Mouse (Mus musculus): ENCODE measurements around the gene St6galnac6. TPM values are rescaled to one million over a fixed set of nuclear protein-coding genes. Genes with fewer than 3 reads are reported as not detected.

Gene St6galnac6
- polyA plus RNA-seq, 1 experiment = 39.3 TPM

DNA sequence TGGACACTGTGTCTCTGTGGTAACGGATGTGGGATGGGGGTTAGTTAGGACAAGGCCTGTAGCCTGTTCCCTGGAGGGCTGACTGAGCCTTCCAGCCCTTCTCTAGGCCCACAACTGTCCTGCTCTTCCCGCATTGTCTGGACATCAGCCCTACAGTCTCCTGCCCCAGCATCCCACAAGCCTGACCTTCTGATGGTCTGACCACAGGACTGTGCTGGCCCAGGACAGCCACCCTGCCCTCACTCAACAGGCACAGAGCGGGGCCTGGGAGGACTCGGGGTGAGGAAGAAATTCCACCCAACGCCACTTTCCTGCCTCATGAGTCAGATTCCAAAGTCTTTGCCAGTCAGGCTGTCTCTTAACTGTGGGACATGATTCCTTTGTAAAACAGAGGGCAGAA lies 1.8 kb upstream of the St6galnac6 start:
- Histone ChIP-seq H3K27ac (ENCODE audit: insufficient read depth, low read length) (no peak overlapping the region), H3K4me3 (ENCODE audit: insufficient read depth, low read length) (no peak overlapping the region), H3K4me1 (ENCODE audit: control insufficient read depth, insufficient read depth, low read length) (no peaks in the 10 kb centered on the region; the same call in 1 of the 2 replicates)
- TF ChIP-seq POLR2A (IDR thresholded peaks at IDR 0.05; ENCODE audit: low read depth, low read length) (no peak), CTCF (IDR thresholded peaks at IDR 0.05; ENCODE audit: borderline replicate concordance, insufficient read depth, low read length) (no peak)

- no peaks in the 10 kb centered on the region; the same call in 1 of the 2 replicates for H3K4me1 ChIP-seq (ENCODE audit: control insufficient read depth, insufficient read depth, low read length)
- H3K4me3 ChIP-seq (ENCODE audit: insufficient read depth, low read length) = no peak overlapping the region
- no peak overlapping the region for H3K27ac ChIP-seq (ENCODE audit: insufficient read depth, low read length)
- no peak for TF ChIP-seq CTCF (IDR thresholded peaks at IDR 0.05; ENCODE audit: borderline replicate concordance, insufficient read depth, low read length)
- no peak for TF ChIP-seq POLR2A (IDR thresholded peaks at IDR 0.05; ENCODE audit: low read depth, low read length)
Measured at GRCm38 (mm10) chr2:32598506-32598905, 1.0 kb upstream of the St6galnac6 start.

- no peak overlapping the region for H3K4me3 ChIP-seq (ENCODE audit: insufficient read depth, low read length)
- H3K27ac ChIP-seq (ENCODE audit: insufficient read depth, low read length) = no peak overlapping the region
- TF ChIP-seq POLR2A (IDR thresholded peaks at IDR 0.05; ENCODE audit: low read depth, low read length) (no peak), CTCF (IDR thresholded peaks at IDR 0.05; ENCODE audit: borderline replicate concordance, insufficient read depth, low read length) (peak; percentile 76; the same call in 1 of the 2 replicates)
- no peaks in the 10 kb centered on the region; the same call in 1 of the 2 replicates for H3K4me1 ChIP-seq (ENCODE audit: control insufficient read depth, insufficient read depth, low read length)
Measured at GRCm38 (mm10) chr2:32601417-32602065, 2.0 kb downstream of the St6galnac6 start.

DNA sequence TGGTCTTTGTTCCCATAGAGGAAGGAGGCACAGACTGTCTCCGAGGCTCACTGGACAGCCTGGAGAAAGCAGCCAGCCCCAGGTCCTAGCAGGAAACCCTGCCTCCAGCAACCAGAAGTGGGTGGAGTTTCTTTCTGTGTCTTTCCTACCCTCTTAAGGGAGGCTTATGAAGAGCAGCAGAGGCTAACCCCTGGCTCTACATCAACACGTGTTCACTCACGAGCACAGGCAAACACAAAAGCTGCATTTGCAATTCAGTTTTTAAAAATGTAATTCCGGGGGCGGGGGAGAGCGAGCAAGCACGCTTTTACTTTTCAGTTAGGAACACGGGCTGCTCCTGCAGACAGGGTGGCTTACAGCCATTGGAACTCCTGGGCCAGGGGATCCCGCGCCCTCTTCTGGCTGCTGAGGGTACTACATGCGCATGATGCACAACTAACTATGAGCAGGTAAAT lies 3.1 kb downstream of the St6galnac6 start:
- no peak overlapping the region for H3K27ac ChIP-seq (ENCODE audit: insufficient read depth, low read length)
- peak overlapping the region; percentile 36; the same call in 1 of the 2 replicates for H3K4me3 ChIP-seq (ENCODE audit: insufficient read depth, low read length)
- H3K4me1 ChIP-seq (ENCODE audit: control insufficient read depth, insufficient read depth, low read length) = no peaks in the 10 kb centered on the region; the same call in 1 of the 2 replicates
- TF ChIP-seq CTCF (IDR thresholded peaks at IDR 0.05; ENCODE audit: borderline replicate concordance, insufficient read depth, low read length) (peak; percentile 80), POLR2A (IDR thresholded peaks at IDR 0.05; ENCODE audit: low read depth, low read length) (peak; percentile 70)

GRCm38 (mm10) chr2:32604631-32605030 lies 5.1 kb downstream of the St6galnac6 start:
- TF ChIP-seq CTCF (IDR thresholded peaks at IDR 0.05; ENCODE audit: borderline replicate concordance, insufficient read depth, low read length) (no peak), POLR2A (IDR thresholded peaks at IDR 0.05; ENCODE audit: low read depth, low read length) (no peak)
- H3K4me3 ChIP-seq (ENCODE audit: insufficient read depth, low read length) = no peak overlapping the region
- no peak overlapping the region for H3K27ac ChIP-seq (ENCODE audit: insufficient read depth, low read length)
- no peaks in the 10 kb centered on the region; the same call in 1 of the 2 replicates for H3K4me1 ChIP-seq (ENCODE audit: control insufficient read depth, insufficient read depth, low read length)

GRCm38 (mm10) chr2:32606161-32607142 lies 6.9 kb downstream of the St6galnac6 start:
- H3K27ac ChIP-seq (ENCODE audit: insufficient read depth, low read length) = no peak overlapping the region
- H3K4me1 ChIP-seq (ENCODE audit: control insufficient read depth, insufficient read depth, low read length) = peaks cover 2% of the 10 kb centered on the region; the same call in 1 of the 2 replicates
- TF ChIP-seq POLR2A (IDR thresholded peaks at IDR 0.05; ENCODE audit: low read depth, low read length) (peak; percentile 41; the same call in 1 of the 2 replicates), CTCF (IDR thresholded peaks at IDR 0.05; ENCODE audit: borderline replicate concordance, insufficient read depth, low read length) (no peak)

DNA sequence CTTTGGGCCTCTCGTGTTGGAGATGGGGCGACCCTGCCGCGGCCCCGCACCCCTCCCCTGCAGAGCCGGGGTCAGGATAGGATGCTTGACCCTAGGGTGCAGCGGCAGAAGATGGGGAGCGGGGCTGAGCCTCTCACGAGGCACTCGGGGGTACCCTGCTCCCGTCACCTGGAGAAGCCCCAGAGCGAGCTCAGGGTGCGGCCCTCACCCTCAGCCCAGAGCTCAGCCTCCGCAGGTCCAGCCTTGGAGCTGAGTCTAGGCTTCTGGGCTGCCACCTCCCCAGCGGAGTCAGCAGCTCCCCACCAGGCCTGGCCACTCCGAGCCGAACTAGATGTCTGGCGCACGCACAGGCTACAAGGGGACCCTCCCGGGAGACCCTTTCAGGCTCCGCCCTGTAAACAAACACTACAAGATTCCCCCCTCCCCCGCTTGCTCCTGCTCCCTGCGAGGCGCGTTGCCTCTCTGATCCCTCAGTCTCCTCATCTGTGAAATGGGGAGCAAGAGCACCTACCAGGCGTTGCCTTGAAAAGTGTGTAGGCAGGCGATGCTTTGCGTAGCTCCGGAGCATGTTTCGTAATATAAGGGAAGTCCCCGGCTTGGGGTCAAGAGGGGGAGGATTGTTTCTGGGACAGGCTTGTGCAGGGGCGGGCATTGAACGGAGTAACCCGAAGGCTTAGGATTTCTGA lies 7.9 kb downstream of the St6galnac6 start:
- H3K27ac ChIP-seq (ENCODE audit: insufficient read depth, low read length) = peak overlapping the region; percentile 15; the same call in 1 of the 2 replicates
- peak overlapping the region; percentile 87 for H3K4me3 ChIP-seq (ENCODE audit: insufficient read depth, low read length)
- TF ChIP-seq POLR2A (IDR thresholded peaks at IDR 0.05; ENCODE audit: low read depth, low read length) (peak; percentile 54), CTCF (IDR thresholded peaks at IDR 0.05; ENCODE audit: borderline replicate concordance, insufficient read depth, low read length) (no peak)
- H3K4me1 ChIP-seq (ENCODE audit: control insufficient read depth, insufficient read depth, low read length) = 0 out of 2 replicates have a peak, but pooled peaks cover 2% of the 10 kb centered on the region

More at GRCm38 (mm10) chr2:32606161-32607142, 6.9 kb downstream of the St6galnac6 start:
- peak overlapping the region; percentile 87 for H3K4me3 ChIP-seq (ENCODE audit: insufficient read depth, low read length)

DNA sequence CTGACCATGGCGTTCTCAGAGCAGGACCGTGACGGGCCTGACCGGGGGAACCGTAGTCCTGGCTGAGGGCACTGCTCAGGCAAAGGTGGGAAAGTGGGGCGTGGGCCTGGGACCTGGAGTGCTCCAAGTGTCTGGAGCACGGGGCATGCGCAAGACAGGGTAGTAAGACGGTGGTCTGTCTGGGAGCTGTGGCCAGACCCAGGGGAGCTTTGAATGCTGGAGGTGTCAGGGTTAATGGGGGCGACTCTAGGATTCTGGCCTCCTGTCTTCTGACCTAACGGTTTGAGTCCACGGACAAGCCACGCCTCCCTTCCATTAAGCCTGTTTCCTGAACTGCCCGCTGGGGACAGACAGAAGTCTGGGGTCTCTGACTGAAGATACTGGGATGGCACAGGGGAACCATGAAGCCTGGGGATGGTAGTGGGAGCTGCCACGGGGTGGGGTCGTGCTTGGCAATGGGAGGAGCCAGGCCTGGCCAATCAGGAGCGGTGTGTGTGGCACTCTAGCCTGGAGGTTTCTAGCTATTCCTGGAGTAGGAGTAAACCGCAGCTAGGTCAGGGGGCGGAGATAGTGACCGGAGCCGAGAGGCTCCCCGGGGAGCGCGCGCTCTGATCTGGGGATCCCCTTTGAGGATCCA lies 8.8 kb downstream of the St6galnac6 start:
- Histone ChIP-seq H3K4me1 (ENCODE audit: control insufficient read depth, insufficient read depth, low read length) (0 out of 2 replicates have a peak, but pooled peaks cover 2% of the 10 kb centered on the region), H3K27ac (ENCODE audit: insufficient read depth, low read length) (peak overlapping the region; percentile 17; the same call in 1 of the 2 replicates), H3K4me3 (ENCODE audit: insufficient read depth, low read length) (peak overlapping the region; percentile 87)
- no peak for TF ChIP-seq CTCF (IDR thresholded peaks at IDR 0.05; ENCODE audit: borderline replicate concordance, insufficient read depth, low read length)
- no peak; the same call in 1 of the 2 replicates for TF ChIP-seq POLR2A (IDR thresholded peaks at IDR 0.05; ENCODE audit: low read depth, low read length)

All from embryonic fibroblast, embryonic 13.5 days (primary cell).